Mouse (Mus musculus): ENCODE data around the gene Fbxl20. TPM values are rescaled to one million over a fixed set of nuclear protein-coding genes. Genes with fewer than 3 reads are reported as not detected.
A peak's percentile ranks its signal among the peaks of the same experiment; 100 is the strongest.

Fbxl20 gene
- total RNA-seq, 1 experiment, result 9.7 TPM

- Histone ChIP-seq H3K9ac (ENCODE audit: insufficient read depth, low read depth, low read length, poor library complexity, severe bottlenecking) (no peak overlapping the region), H3K9me3 (ENCODE audit: control insufficient read depth, insufficient read depth, low read depth, low read length) (no peaks in the 10 kb centered on the region), H3K27ac (ENCODE audit: insufficient read depth, low read depth, low read length, poor library complexity, severe bottlenecking) (no peak overlapping the region), H3K4me1 (ENCODE audit: control insufficient read depth in 2 of 2, insufficient read depth in 2 of 2, low read length in 2 of 2, poor library complexity in 1 of 2) (peaks cover 2 to 29% of the 10 kb centered on the region in 2 experiments; a peak in 3 of 4 replicates), H3K36me3 (ENCODE audit: control insufficient read depth, insufficient read depth, low read length, poor library complexity, severe bottlenecking) (no peaks in the 10 kb centered on the region), H3K4me3 (ENCODE audit: insufficient read depth in 1 of 2, low read depth in 1 of 2, low read length in 2 of 2, poor library complexity in 1 of 2, severe bottlenecking in 1 of 2) (no peak overlapping the region)
- in situ Hi-C loops (cut with MboI; ENCODE audit: low sequenced_read_pairs in 2 of 2, unreplicated experiment in 2 of 2), result no loop called here
- no peak for DNase-seq (ENCODE audit: low read depth, low spot score)
- TF ChIP-seq CHD2 (IDR thresholded peaks at IDR 0.05; ENCODE audit: low read depth, low read length), result no peak
- no peak for TF ChIP-seq ZNF384 (IDR thresholded peaks at IDR 0.05; ENCODE audit: low read depth, low read length)
- TF ChIP-seq MAFK (IDR thresholded peaks at IDR 0.05; ENCODE audit: insufficient read depth, low read depth, low read length), result no peak
- no peak for TF ChIP-seq HCFC1 (IDR thresholded peaks at IDR 0.05; ENCODE audit: borderline replicate concordance, insufficient read depth, low read length)
- TF ChIP-seq ZC3H11A (IDR thresholded peaks at IDR 0.05; ENCODE audit: borderline replicate concordance, low read depth, low read length), result no peak
Measured at GRCm38 (mm10) chr11:98061904-98062562, 88.2 kb downstream of the Fbxl20 start.

GRCm38 (mm10) chr11:98061441-98061840 lies 88.8 kb downstream of the Fbxl20 start:
- no peak overlapping the region for H3K4me3 ChIP-seq (ENCODE audit: insufficient read depth in 1 of 2, low read depth in 1 of 2, low read length in 2 of 2, poor library complexity in 1 of 2, severe bottlenecking in 1 of 2)
- TF ChIP-seq CHD2 (IDR thresholded peaks at IDR 0.05; ENCODE audit: low read depth, low read length), result no peak
- TF ChIP-seq HCFC1 (IDR thresholded peaks at IDR 0.05; ENCODE audit: borderline replicate concordance, insufficient read depth, low read length), result no peak
- no peak for TF ChIP-seq MAFK (IDR thresholded peaks at IDR 0.05; ENCODE audit: insufficient read depth, low read depth, low read length)
- no peak for TF ChIP-seq ZNF384 (IDR thresholded peaks at IDR 0.05; ENCODE audit: low read depth, low read length)
- no peak for TF ChIP-seq ZC3H11A (IDR thresholded peaks at IDR 0.05; ENCODE audit: borderline replicate concordance, low read depth, low read length)
- in situ Hi-C loops (cut with MboI; ENCODE audit: low sequenced_read_pairs in 2 of 2, unreplicated experiment in 2 of 2), result no loop called here
- DNase-seq (ENCODE audit: low read depth, low spot score), result no peak
- H3K27ac ChIP-seq (ENCODE audit: insufficient read depth, low read depth, low read length, poor library complexity, severe bottlenecking), result no peak overlapping the region
- no peaks in the 10 kb centered on the region for H3K36me3 ChIP-seq (ENCODE audit: control insufficient read depth, insufficient read depth, low read length, poor library complexity, severe bottlenecking)
- no peak overlapping the region for H3K9ac ChIP-seq (ENCODE audit: insufficient read depth, low read depth, low read length, poor library complexity, severe bottlenecking)
- H3K9me3 ChIP-seq (ENCODE audit: control insufficient read depth, insufficient read depth, low read depth, low read length), result no peaks in the 10 kb centered on the region
- H3K4me1 ChIP-seq (ENCODE audit: control insufficient read depth in 2 of 2, insufficient read depth in 2 of 2, low read length in 2 of 2, poor library complexity in 1 of 2), result peaks cover 2 to 30% of the 10 kb centered on the region in 2 experiments; a peak in 3 of 4 replicates

- no peak for DNase-seq (ENCODE audit: low read depth, low spot score)
- no peaks in the 10 kb centered on the region for H3K36me3 ChIP-seq (ENCODE audit: control insufficient read depth, insufficient read depth, low read length, poor library complexity, severe bottlenecking)
- no peak overlapping the region for H3K27ac ChIP-seq (ENCODE audit: insufficient read depth, low read depth, low read length, poor library complexity, severe bottlenecking)
- in situ Hi-C loops (cut with MboI; ENCODE audit: low sequenced_read_pairs in 2 of 2, unreplicated experiment in 2 of 2), result no loop called here
- no peak overlapping the region for H3K4me3 ChIP-seq (ENCODE audit: insufficient read depth in 1 of 2, low read depth in 1 of 2, low read length in 2 of 2, poor library complexity in 1 of 2, severe bottlenecking in 1 of 2)
- H3K4me1 ChIP-seq (ENCODE audit: control insufficient read depth in 2 of 2, insufficient read depth in 2 of 2, low read length in 2 of 2, poor library complexity in 1 of 2), result peaks cover 2 to 25% of the 10 kb centered on the region in 2 experiments; a peak in 3 of 4 replicates
- TF ChIP-seq CHD2 (IDR thresholded peaks at IDR 0.05; ENCODE audit: low read depth, low read length) (no peak), ZNF384 (IDR thresholded peaks at IDR 0.05; ENCODE audit: low read depth, low read length) (no peak), ZC3H11A (IDR thresholded peaks at IDR 0.05; ENCODE audit: borderline replicate concordance, low read depth, low read length) (no peak)
- no peaks in the 10 kb centered on the region for H3K9me3 ChIP-seq (ENCODE audit: control insufficient read depth, insufficient read depth, low read depth, low read length)
- H3K9ac ChIP-seq (ENCODE audit: insufficient read depth, low read depth, low read length, poor library complexity, severe bottlenecking), result peak overlapping the region; percentile 31; the same call in 1 of the 2 replicates
Measured at GRCm38 (mm10) chr11:98060104-98060692, 90.0 kb downstream of the Fbxl20 start.

GRCm38 (mm10) chr11:98059662-98060061 lies 90.5 kb downstream of the Fbxl20 start:
- TF ChIP-seq ZNF384 (IDR thresholded peaks at IDR 0.05; ENCODE audit: low read depth, low read length) (no peak), CHD2 (IDR thresholded peaks at IDR 0.05; ENCODE audit: low read depth, low read length) (no peak), ZC3H11A (IDR thresholded peaks at IDR 0.05; ENCODE audit: borderline replicate concordance, low read depth, low read length) (no peak), MAFK (IDR thresholded peaks at IDR 0.05; ENCODE audit: insufficient read depth, low read depth, low read length) (no peak), HCFC1 (IDR thresholded peaks at IDR 0.05; ENCODE audit: borderline replicate concordance, insufficient read depth, low read length) (no peak)
- Histone ChIP-seq H3K9ac (ENCODE audit: insufficient read depth, low read depth, low read length, poor library complexity, severe bottlenecking) (peak overlapping the region; percentile 31; the same call in 1 of the 2 replicates), H3K9me3 (ENCODE audit: control insufficient read depth, insufficient read depth, low read depth, low read length) (no peaks in the 10 kb centered on the region), H3K27ac (ENCODE audit: insufficient read depth, low read depth, low read length, poor library complexity, severe bottlenecking) (no peak overlapping the region), H3K4me3 (ENCODE audit: insufficient read depth in 1 of 2, low read depth in 1 of 2, low read length in 2 of 2, poor library complexity in 1 of 2, severe bottlenecking in 1 of 2) (no peak overlapping the region), H3K4me1 (ENCODE audit: control insufficient read depth in 2 of 2, insufficient read depth in 2 of 2, low read length in 2 of 2, poor library complexity in 1 of 2) (peaks cover 2 to 20% of the 10 kb centered on the region in 2 experiments; a peak in 3 of 4 replicates), H3K36me3 (ENCODE audit: control insufficient read depth, insufficient read depth, low read length, poor library complexity, severe bottlenecking) (no peaks in the 10 kb centered on the region)
- in situ Hi-C loops (cut with MboI; ENCODE audit: low sequenced_read_pairs in 2 of 2, unreplicated experiment in 2 of 2), result no loop called here
- no peak for DNase-seq (ENCODE audit: low read depth, low spot score)
